Mouse (Mus musculus) kidney, embryonic 16.5 days (tissue): ENCODE measurements around the gene Nudt16l1. TPM values are rescaled to one million over a fixed set of nuclear protein-coding genes. Genes with fewer than 3 reads are reported as not detected.

Experiments used
- ATAC-seq: fragments of 200-750 bp; cut with Nextera tagmentation; 2 replicates; pipeline ENCODE4 v1.8.0; 2017; ENCODE audit warnings: moderate TSS enrichment; ENCODE audit not compliant: low FRiP score, low TSS enrichment
- H3K27ac ChIP-seq: fragments of 300-500 bp; sonication (generic); 2 replicates; pipeline ENCODE4 v1.5.1; 2014; ENCODE audit warnings: low read length
- H3K27me3 ChIP-seq: fragments of 300-500 bp; sonication (generic); 2 replicates; pipeline ENCODE4 v1.6.1; 2014; ENCODE audit warnings: low read length, control low read depth, mixed read lengths; ENCODE audit not compliant: insufficient read depth
- H3K36me3 ChIP-seq: fragments of 300-500 bp; sonication (generic); 2 replicates; pipeline ENCODE4 v1.6.1; 2014; ENCODE audit warnings: low read length, control low read depth, mixed read lengths; ENCODE audit not compliant: insufficient read depth
- H3K4me1 ChIP-seq: fragments of 300-500 bp; sonication (generic); 2 replicates; pipeline ENCODE4 v1.6.1; 2014; ENCODE audit warnings: low read length, control low read depth, mixed read lengths; ENCODE audit not compliant: insufficient read depth
- H3K4me2 ChIP-seq: fragments of 300-500 bp; sonication (generic); replicated peaks from 2 replicates; pipeline ENCODE4 v1.6.1; 2014; ENCODE audit warnings: low read depth, low read length
- H3K4me3 ChIP-seq: fragments of 300-500 bp; sonication (generic); 2 replicates; pipeline ENCODE4 v1.5.1; 2014; ENCODE audit warnings: mild to moderate bottlenecking, low read length
- H3K9ac ChIP-seq: fragments of 300-500 bp; sonication (generic); replicated peaks from 2 replicates; pipeline ENCODE4 v1.6.1; 2014; ENCODE audit warnings: low read length
- H3K9me3 ChIP-seq: fragments of 300-500 bp; sonication (generic); 2 replicates; pipeline ENCODE4 v1.6.1; 2016; ENCODE audit warnings: low read length, control low read depth
- WGBS: fragments of 180-500 bp; shearing (Covaris S2); extraction: QIAGEN DNeasy Blood & Tissue Kit; methylation state at CpG from one replicate; pipeline ENCODE4 v1.1.7; 2014; 5-methylcytosine and 5-hydroxymethylcytosine counted together
- polyA plus RNA-seq: library from polyadenylated mRNA; unstranded; fragments of >200 nt; fragmentation: Nextera tagmentation; extraction: Ambion mirVana; gene quantifications from 2 replicates; pipeline ENCODE4 v1.2.1, GENCODE M21; 2015

Nudt16l1 gene
- 171 and 187 TPM in 2 replicates for polyA plus RNA-seq

- peaks cover 11% of the 10 kb centered on the region for H3K4me1 ChIP-seq
- H3K9me3 ChIP-seq = no peaks in the 10 kb centered on the region
- 0% methylated on average over 2 of the region's 2 CpGs for WGBS
- peak within 1 kb of the TSS; percentile 90 for H3K4me2 ChIP-seq
- H3K9ac ChIP-seq = peak within 1 kb of the TSS; percentile 92
- peak within 1 kb of the TSS; percentile 88 for H3K4me3 ChIP-seq
- H3K36me3 ChIP-seq = peaks cover 68% of the 10 kb centered on the region
- H3K27ac ChIP-seq = peak within 1 kb of the TSS; percentile 89
- no peaks in the 10 kb centered on the region for H3K27me3 ChIP-seq
- no peak for ATAC-seq
Measured at GRCm38 (mm10) chr16:4938461-4938860, at the start of gene Nudt16l1. Gene Nudt16l1 (plus strand): TSS chr16:4938761.

GRCm38 (mm10) chr16:4890201-4890709 lies 48.3 kb upstream of the Nudt16l1 start:
- no peak overlapping the region for H3K4me3 ChIP-seq
- no peak for ATAC-seq
- H3K27me3 ChIP-seq = no peaks in the 10 kb centered on the region
- no peak overlapping the region for H3K4me2 ChIP-seq
- no peak overlapping the region for H3K27ac ChIP-seq
- H3K9me3 ChIP-seq = no peaks in the 10 kb centered on the region
- H3K4me1 ChIP-seq = peaks cover 19% of the 10 kb centered on the region
- no peaks in the 10 kb centered on the region for H3K36me3 ChIP-seq
- no peak overlapping the region for H3K9ac ChIP-seq
- 66% methylated on average over 4 of the region's 4 CpGs for WGBS

- no peak overlapping the region for H3K4me3 ChIP-seq
- H3K9ac ChIP-seq = no peak overlapping the region
- H3K4me1 ChIP-seq = peaks cover 21% of the 10 kb centered on the region
- no peaks in the 10 kb centered on the region for H3K36me3 ChIP-seq
- H3K27me3 ChIP-seq = no peaks in the 10 kb centered on the region
- WGBS = 93% methylated on average over 6 of the region's 6 CpGs
- H3K9me3 ChIP-seq = no peaks in the 10 kb centered on the region
- no peak for ATAC-seq
- H3K4me2 ChIP-seq = no peak overlapping the region
- H3K27ac ChIP-seq = no peak overlapping the region
Measured at GRCm38 (mm10) chr16:4892171-4892570, 46.4 kb upstream of the Nudt16l1 start.

- Histone ChIP-seq H3K9ac (no peak overlapping the region), H3K9me3 (no peaks in the 10 kb centered on the region), H3K4me2 (no peak overlapping the region), H3K4me3 (no peak overlapping the region), H3K27ac (no peak overlapping the region), H3K36me3 (no peaks in the 10 kb centered on the region), H3K4me1 (peaks cover 10% of the 10 kb centered on the region; the same call in 1 of the 2 replicates), H3K27me3 (no peaks in the 10 kb centered on the region)
- WGBS = 79% methylated on average over 7 of the region's 7 CpGs
- ATAC-seq = no peak
Measured at GRCm38 (mm10) chr16:4894201-4894908, 44.2 kb upstream of the Nudt16l1 start.

- Histone ChIP-seq H3K36me3 (no peaks in the 10 kb centered on the region), H3K4me1 (peaks cover 10% of the 10 kb centered on the region; the same call in 1 of the 2 replicates), H3K4me2 (no peak overlapping the region), H3K9me3 (no peaks in the 10 kb centered on the region), H3K27me3 (no peaks in the 10 kb centered on the region), H3K4me3 (no peak overlapping the region), H3K27ac (no peak overlapping the region), H3K9ac (no peak overlapping the region)
- peak; percentile 66 for ATAC-seq
- 71% methylated on average over 5 of the region's 5 CpGs for WGBS
Measured at GRCm38 (mm10) chr16:4896249-4897027, 42.1 kb upstream of the Nudt16l1 start.

GRCm38 (mm10) chr16:4897146-4897730 lies 41.3 kb upstream of the Nudt16l1 start:
- no peaks in the 10 kb centered on the region for H3K36me3 ChIP-seq
- WGBS = 64% methylated on average over 7 of the region's 7 CpGs
- H3K4me3 ChIP-seq = no peak overlapping the region

GRCm38 (mm10) chr16:4898881-4899280 lies 39.7 kb upstream of the Nudt16l1 start:
- ATAC-seq = no peak
- WGBS = 94% methylated on average over 6 of the region's 6 CpGs
- Histone ChIP-seq H3K27me3 (no peaks in the 10 kb centered on the region), H3K9ac (no peak overlapping the region), H3K4me2 (no peak overlapping the region), H3K4me3 (no peak overlapping the region), H3K9me3 (no peaks in the 10 kb centered on the region), H3K36me3 (no peaks in the 10 kb centered on the region), H3K27ac (no peak overlapping the region), H3K4me1 (peaks cover 19% of the 10 kb centered on the region)

More at GRCm38 (mm10) chr16:4897146-4897730, 41.3 kb upstream of the Nudt16l1 start:
- Histone ChIP-seq H3K27me3 (no peaks in the 10 kb centered on the region), H3K9ac (no peak overlapping the region), H3K4me2 (no peak overlapping the region), H3K27ac (no peak overlapping the region), H3K4me1 (peaks cover 12% of the 10 kb centered on the region; the same call in 1 of the 2 replicates), H3K9me3 (no peaks in the 10 kb centered on the region)
- ATAC-seq = no peak

GRCm38 (mm10) chr16:4899711-4900110 lies 38.9 kb upstream of the Nudt16l1 start:
- peaks cover 19% of the 10 kb centered on the region for H3K4me1 ChIP-seq
- H3K9me3 ChIP-seq = no peaks in the 10 kb centered on the region
- no peak overlapping the region for H3K4me2 ChIP-seq
- ATAC-seq = no peak
- no peak overlapping the region for H3K27ac ChIP-seq
- no peak overlapping the region for H3K9ac ChIP-seq
- 77% methylated on average over 2 of the region's 2 CpGs for WGBS
- no peaks in the 10 kb centered on the region for H3K36me3 ChIP-seq
- H3K4me3 ChIP-seq = no peak overlapping the region
- H3K27me3 ChIP-seq = no peaks in the 10 kb centered on the region

- 54% methylated on average over 7 of the region's 7 CpGs for WGBS
- H3K27me3 ChIP-seq = no peaks in the 10 kb centered on the region
- peaks cover 27% of the 10 kb centered on the region for H3K4me1 ChIP-seq
- H3K36me3 ChIP-seq = no peaks in the 10 kb centered on the region
- no peak for ATAC-seq
- no peak overlapping the region for H3K27ac ChIP-seq
- H3K4me2 ChIP-seq = no peak overlapping the region
- H3K4me3 ChIP-seq = no peak overlapping the region
- no peak overlapping the region for H3K9ac ChIP-seq
- H3K9me3 ChIP-seq = no peaks in the 10 kb centered on the region
Measured at GRCm38 (mm10) chr16:4901167-4901566, 37.4 kb upstream of the Nudt16l1 start.
